Mouse (Mus musculus): Measurements from ENCODE around the gene Csf3. TPM values are rescaled to one million over a fixed set of nuclear protein-coding genes. Genes with fewer than 3 reads are reported as not detected.
A peak's percentile ranks its signal among the peaks of the same experiment; 100 is the strongest.
"Not testable (repeated sequence)": the region's sequence is repeated elsewhere in the genome, so short reads cannot be mapped to it uniquely, and the experiment has no call there.

Gene Csf3
- not detected in 2 replicates for total RNA-seq (2017)

DNA sequence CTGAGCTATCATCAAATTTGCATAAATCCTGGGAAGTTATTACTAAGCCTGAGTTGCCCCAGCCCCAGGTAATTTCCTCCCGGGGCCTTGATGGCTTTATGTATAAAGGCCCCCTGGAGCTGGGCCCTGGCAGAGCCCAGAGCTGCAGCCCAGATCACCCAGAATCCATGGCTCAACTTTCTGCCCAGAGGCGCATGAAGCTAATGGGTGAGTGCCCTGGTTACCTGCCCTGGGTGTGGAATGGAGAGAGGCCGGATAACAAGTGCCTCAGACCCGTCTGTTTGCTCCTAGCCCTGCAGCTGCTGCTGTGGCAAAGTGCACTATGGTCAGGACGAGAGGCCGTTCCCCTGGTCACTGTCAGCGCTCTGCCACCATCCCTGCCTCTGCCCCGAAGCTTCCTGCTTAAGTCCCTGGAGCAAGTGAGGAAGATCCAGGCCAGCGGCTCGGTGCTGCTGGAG lies at the start of gene Csf3:
Csf3 (plus strand) TSS at position 51 of the 458 bp plus-strand sequence.
- no peak for ATAC-seq (replicated peaks; ENCODE audit: low read depth, poor library complexity, severe bottlenecking)

DNA sequence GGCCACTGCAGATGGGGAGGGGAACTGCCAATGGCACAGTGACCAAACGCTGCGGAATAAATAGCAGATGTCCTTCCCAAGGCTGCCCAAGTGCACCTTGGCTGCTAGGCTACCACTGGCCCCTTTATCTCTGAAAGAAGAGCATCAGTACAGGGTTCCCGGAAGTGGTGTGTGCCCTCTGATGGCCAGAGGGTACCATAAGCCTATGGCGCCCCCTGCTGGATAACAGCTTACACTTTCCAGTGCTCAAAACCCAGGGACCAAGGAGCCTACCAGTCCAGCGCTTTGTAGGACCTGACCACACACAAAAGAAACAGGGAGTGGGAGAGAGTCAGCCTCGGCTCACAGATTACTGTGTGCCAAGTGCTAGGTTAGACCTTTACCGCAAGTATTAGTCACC lies 46.0 kb upstream of the Csf3 start:
- ATAC-seq (replicated peaks; ENCODE audit: low read depth, poor library complexity, severe bottlenecking) = peak; percentile 94

DNA sequence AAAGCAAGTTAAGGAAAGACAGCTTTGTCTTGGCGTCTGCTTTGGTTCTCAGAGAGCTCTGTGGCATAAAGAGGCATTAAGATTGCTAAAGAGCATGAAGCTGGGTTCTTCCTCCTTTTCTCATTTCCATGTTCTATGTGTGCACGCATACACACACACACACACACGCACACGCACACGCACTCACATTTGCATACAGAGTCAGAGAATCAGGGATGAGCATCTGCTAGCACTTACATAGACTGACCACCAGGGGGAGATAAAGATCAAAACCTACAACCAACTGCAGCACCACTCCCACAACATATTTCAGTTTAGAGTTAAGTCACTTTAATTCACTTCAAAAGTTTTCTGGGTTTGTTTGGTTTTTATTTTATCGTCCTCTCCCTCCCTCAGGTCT lies 40.5 kb upstream of the Csf3 start:
- peak; percentile 92 for ATAC-seq (replicated peaks; ENCODE audit: low read depth, poor library complexity, severe bottlenecking)

DNA sequence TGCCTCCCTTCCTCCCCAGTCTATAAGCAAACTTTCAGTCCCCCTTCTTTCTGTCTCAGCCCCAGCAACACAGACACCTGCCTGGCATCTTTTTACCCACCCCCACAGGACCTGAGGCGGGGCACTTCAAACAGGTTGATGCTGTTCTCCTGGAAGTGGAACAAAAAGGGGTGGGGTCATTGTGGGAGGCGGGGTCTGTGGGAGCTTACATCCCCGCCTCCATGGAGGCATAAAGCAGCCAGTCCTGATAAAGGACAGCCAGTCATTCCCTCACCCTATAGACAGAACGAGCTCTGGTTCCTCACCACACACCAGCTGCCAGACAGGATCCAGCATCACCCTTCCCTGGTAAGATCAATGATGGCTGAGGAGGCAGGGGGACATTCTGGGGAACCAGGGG lies 37.0 kb upstream of the Csf3 start, which contains the start of gene Gsdma:
Gsdma (plus strand) TSS at position 261 of the 400 bp plus-strand sequence.
- ATAC-seq (replicated peaks; ENCODE audit: low read depth, poor library complexity, severe bottlenecking) = no peak; the same call in 1 of the 2 replicates

DNA sequence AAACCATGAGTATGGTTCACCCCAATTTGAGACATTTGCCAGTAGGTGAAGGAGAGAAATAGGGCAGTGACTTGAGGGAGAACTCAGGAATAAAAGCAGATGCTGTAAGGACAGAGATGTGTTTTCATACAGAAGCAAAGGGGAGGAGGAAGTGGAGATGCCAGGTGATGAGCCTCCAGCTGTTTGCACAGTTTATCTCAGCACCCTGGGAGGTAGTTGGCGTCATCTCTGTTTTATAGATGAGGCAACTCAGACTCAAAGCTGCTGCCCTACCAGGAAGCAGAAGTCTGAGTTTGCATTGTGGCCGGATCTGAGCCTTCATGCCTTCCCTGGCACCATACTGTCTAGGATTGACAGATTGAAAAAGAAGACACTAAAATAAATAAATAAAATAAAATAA lies 32.1 kb upstream of the Csf3 start:
- no peak for ATAC-seq (replicated peaks; ENCODE audit: low read depth, poor library complexity, severe bottlenecking)

DNA sequence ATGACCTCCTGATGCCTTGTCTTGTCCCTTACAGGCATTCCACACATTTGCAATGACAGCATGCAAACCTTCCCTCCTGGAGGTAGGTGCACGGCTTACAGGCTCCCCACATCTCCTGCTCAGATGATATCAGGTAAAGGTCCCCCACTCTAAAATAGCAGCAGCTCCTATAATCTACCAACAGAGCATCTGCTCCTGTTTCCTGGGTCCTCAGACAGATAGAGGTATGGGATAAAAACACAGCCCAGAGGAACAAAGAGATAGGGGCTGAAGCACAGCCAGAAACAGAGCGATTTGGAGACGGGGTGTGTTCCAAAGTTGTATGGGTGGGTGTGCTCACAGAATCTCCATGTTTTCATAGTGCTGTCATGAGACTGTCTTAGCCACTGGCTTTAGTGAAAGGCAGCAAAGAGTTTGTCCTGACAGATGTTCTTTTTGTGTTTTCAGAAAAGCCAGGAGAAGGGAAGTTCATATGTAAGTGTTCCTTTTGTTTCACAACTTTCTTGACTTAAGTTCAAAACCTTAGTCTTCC lies 29.7 kb upstream of the Csf3 start:
- ATAC-seq (replicated peaks; ENCODE audit: low read depth, poor library complexity, severe bottlenecking) = no peak

DNA sequence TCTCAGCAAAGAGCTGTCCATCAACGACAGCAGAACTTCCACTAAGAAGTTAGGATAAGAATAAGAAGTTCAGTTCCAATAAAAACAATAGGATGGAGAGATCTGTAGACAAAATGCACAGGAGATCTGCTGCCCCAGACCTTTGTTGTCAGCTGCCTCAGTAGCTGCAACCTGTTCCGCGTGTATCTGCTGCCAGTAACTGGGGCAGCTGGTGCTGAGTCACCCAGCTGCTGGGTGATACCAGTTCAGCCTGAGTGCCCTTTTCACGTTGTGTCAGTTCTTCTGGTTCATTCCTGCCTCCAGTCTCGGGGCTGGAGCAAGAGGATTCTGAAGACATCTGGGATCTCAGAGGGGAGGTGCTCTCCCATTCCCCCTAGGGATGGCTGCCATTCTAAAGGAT lies 29.2 kb upstream of the Csf3 start:
- ATAC-seq (replicated peaks; ENCODE audit: low read depth, poor library complexity, severe bottlenecking) = no peak

DNA sequence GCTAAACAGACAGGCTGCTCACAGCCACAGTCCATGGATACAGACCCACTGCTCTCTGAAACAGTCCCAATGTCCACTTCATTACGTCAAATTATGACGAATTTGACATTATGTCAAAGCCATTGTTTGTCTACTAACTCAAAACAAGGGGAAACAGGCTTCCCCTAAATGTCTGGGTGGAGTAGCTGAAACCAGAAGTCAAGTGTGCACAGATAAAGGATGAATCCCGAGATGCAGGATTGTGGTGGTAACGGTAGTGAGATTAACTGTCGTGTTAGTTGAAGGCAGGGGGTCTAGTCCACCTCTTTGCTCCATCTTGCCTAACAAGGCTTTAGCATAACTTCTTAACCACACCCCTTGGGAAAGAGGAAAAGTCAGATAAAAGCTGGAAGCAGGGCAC lies 28.6 kb upstream of the Csf3 start:
- ATAC-seq (replicated peaks; ENCODE audit: low read depth, poor library complexity, severe bottlenecking) = no peak

DNA sequence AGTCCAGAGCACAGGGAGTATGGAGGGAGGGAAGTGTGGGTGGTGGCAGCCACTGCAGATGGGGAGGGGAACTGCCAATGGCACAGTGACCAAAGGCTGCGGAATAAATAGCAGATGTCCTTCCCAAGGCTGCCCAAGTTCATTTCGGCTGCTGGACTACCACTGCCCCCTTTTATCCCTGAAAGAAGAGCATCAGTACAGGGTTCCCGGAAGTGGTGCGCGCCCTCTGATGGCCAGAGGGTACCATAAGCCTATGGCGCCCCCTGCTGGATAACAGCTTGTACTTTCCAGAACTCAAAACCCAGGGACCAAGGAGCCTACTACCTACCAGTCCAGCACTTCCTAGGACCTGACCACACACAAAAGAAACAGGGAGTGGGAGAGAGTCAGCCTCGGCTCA lies 27.9 kb upstream of the Csf3 start:
- peak; percentile 92 for ATAC-seq (replicated peaks; ENCODE audit: low read depth, poor library complexity, severe bottlenecking)

DNA sequence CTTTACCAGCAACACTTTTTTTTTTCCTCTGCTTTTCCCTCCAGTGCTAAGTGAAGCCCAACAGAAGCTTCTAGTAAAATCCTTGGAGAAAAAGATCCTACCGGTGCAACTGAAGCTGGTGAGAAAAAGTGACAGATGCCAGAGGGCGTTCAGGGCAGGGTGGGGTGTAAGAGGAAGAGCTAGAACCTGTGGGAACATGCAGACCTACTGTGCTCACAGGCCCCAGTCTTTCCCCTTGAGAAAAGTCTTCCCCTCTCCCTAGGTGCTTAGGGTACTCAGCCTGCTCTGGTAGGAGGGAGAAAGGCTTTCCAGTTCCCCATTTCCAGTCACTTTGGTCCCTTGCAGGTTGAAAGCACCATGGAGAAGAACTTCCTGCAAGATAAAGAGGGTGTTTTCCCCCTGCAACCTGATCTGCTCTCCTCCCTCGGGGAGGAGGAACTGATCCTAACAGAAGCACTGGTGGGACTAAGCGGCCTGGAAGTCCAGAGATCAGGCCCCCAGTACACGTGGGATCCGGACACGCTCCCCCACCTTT lies 25.2 kb upstream of the Csf3 start:
- ATAC-seq (replicated peaks; ENCODE audit: low read depth, poor library complexity, severe bottlenecking) = no peak

DNA sequence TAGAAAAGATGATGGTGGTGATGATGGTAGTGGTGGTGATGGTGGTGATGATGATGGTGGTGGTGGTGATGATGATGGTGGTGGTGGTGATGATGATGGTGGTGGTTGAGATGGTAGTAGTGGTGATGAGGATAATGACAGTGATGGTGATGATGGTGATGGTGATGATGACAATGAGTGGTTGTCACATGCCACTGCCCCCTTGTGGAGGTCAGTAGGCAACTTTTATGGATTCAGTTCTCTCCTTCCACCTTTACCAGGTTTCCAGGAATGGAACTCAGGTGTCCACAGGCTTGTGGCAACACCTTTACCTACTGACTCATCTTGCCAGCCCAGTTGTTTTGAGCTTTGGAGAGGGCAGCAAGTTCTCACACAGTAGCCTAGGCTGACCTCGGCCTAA lies 21.0 kb upstream of the Csf3 start:
- ATAC-seq (replicated peaks; ENCODE audit: low read depth, poor library complexity, severe bottlenecking) = no peak

DNA sequence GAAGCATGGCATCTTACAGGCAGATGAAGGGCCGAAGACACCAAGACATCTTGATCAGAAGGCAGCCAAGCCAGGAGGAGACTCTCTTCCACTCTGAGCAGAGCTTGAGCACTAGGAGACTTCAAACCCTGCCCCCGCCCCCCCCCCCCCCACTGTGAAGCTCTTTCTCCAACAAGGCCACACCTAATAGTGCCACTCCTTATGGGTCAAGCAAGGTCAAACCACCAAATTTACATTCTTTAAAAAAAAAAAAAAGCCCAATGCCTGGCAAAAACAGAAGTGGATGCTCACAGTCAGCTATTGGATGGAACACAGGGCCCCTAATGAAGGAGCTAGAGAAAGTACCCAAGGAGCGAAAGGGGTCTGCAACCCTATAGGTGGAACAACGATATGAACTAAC lies 20.5 kb upstream of the Csf3 start:
- ATAC-seq (replicated peaks; ENCODE audit: low read depth, poor library complexity, severe bottlenecking) = not testable (repeated sequence)

DNA sequence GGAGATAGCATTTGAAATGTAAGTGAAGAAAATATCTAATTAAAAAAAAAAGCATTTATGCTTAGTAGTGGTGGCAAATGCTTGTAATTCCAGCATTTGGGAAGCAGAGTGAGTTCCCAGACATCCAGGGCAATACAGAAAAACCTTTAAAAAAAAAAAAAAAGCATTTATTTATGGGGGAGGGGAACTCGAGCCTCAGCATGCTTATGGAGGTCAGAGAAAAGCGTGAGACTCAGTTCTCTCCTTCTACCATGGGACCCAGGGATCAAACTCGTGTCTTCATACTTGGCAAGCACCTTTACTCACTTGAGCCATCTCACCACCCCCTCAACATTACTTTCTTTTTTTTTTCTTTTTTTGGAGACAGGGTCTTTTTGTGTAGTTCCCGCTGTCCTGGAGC lies 19.9 kb upstream of the Csf3 start:
- ATAC-seq (replicated peaks; ENCODE audit: low read depth, poor library complexity, severe bottlenecking) = no peak

DNA sequence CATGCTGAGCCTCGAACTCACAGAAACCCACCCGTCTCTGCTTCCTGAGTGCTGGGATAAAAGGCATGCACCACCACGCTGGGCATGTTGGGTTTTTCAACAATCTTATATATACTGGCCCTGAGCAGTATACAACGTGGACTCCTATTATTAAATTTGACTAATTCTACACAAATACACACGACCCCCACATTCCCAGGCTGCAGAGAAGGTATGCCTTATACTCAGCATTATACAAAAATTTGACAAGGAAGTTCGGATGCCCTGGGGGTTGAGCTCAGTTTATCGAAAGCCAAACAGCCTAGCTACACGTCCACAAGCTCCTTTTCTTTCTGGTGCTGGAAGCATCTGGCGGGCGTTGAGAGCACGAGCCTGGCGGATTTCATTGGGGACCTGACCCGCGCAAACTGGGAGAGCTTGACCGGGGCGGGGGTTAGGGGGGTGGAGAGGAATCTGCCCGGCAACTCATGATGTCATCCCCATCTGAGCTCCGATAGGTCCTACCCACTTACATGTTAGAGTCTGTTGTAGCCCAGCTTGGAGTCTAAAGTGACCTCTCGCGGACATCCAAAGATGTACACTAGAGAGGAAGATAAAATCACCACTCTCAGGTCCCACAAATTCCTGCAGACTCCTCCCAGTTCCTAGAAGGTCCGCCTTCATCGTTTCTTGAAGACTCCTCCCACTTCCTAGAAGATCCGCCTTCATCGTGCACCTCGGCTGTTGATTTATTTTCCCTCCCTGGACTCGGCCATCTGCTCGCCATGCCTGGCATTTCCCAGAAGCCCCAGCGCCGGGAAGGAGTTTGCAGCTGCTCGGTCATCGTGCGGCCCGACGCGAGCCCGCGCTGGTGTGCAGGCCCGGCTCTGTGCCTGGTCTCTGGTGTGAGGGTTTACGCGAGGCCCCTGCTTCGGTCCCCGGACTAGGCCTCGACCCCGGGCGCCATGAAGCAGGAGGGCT lies 19.0 kb upstream of the Csf3 start, which contains the start of gene Psmd3:
Psmd3 (plus strand) TSS at position 769 of the 960 bp plus-strand sequence.
- peak; percentile 94 for ATAC-seq (replicated peaks; ENCODE audit: low read depth, poor library complexity, severe bottlenecking)

DNA sequence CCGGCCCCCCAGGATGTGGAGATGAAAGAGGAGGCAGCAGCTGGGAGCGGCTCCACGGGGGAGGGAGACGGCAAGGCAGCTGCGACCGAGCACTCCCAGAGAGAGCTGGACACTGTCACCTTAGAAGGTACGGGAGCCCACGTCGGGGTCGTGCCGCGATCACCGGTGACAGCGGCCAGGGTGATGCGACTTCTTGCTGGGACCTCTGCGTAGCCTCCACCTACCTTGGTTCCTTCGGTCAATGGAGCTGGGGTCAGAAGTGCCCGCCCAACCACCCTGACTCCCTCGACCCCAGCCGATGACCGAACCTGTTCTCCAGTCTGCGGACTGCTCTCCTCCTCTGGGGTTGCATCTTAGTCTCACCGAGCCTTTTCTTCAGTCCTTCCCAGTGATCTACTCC lies 18.3 kb upstream of the Csf3 start:
- ATAC-seq (replicated peaks; ENCODE audit: low read depth, poor library complexity, severe bottlenecking) = no peak

DNA sequence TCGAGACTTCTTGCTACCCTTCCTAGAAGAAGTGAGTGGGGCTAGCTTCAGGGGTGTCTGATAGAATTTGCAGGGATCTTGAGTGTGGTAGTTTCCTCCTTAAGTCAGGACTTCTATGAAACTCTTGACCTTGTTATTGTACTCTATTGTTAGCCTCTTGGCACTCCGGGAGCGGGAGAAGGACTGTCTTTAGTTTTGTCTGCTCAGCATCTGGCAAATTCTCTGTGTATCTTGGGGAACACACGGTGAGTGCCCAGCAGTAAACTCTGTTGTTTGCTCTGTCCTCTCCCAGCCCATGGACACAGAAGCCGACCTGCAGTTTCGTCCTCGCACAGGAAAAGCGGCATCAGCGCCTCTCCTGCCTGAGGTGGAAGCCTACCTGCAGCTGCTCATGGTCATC lies 15.4 kb upstream of the Csf3 start:
- ATAC-seq (replicated peaks; ENCODE audit: low read depth, poor library complexity, severe bottlenecking) = no peak

DNA sequence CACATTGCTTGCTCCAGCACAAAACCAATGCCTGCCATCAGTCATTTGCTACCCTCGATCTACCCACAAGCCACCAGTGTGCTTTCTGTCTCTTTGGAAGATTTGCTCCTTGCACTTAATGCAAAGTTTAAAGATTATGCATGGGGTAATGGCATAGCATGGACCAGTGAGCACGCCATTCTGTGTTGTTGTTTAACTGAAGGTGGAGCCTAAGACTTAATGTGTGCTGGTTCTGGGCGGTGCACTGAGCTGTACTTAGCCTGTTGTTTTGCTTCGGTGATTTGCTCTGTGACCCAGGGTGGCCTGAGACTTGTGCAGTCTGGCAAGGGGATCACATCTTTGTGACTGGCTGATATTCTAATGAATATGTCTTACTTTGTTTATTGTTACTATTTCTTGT lies 14.1 kb upstream of the Csf3 start:
- ATAC-seq (replicated peaks; ENCODE audit: low read depth, poor library complexity, severe bottlenecking) = no peak

DNA sequence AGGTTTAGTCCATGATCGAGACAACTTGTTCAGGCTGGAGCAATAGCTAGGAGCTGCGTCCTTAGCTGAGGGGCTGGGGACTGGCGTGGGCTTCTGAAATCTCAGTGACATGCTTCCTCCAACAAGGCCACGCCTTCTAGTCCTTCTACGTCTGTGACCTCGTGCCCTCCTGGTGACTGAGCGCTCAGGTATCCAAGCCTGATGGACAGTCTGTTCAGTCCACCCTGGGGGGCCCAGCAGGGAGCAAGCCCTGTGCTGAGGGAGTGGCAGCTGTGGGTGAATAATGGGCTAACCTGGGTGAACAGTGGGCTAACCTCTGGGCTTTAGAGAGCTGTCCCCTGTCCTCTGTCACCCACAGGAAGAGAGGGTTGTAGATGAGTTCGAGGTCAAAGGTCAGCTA lies 13.1 kb upstream of the Csf3 start:
- no peak for ATAC-seq (replicated peaks; ENCODE audit: low read depth, poor library complexity, severe bottlenecking)

DNA sequence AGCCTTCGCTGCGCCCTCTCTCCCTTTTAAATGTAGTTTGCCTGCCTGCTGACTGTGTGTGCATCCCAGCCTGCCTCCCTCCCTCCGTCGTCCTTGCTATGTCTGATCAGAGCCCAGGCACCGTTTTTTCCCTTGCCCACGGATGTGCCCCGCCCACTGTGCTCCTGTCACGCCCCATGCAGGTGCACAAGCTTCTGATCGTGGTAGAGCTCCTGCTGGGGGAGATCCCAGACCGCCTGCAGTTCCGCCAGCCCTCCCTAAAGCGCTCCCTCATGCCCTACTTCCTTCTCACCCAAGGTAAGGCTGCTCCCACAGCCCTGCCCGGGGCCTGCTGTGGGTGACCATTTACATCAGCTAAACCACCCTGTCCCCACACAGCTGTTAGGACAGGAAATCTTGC lies 7.9 kb upstream of the Csf3 start:
- ATAC-seq (replicated peaks; ENCODE audit: low read depth, poor library complexity, severe bottlenecking) = no peak

DNA sequence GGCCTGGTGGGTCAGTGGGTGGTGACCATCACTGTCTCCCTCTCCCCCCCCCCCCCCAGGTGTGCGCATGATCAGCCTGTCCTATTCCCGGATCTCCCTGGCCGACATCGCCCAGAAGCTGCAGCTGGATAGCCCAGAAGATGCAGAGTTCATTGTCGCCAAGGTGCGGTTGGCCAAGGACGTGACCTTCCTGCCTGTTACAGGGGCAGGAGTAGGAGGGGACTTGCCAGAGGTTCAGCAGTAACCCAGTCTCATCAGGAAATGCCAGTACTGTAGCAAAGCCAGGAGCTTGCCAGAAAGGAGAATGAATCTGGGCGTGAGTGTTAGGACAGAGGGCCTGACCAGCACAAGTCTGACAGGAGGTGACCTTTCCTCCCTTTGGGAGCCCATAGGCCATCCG lies 7.3 kb upstream of the Csf3 start:
- ATAC-seq (replicated peaks; ENCODE audit: low read depth, poor library complexity, severe bottlenecking) = no peak

DNA sequence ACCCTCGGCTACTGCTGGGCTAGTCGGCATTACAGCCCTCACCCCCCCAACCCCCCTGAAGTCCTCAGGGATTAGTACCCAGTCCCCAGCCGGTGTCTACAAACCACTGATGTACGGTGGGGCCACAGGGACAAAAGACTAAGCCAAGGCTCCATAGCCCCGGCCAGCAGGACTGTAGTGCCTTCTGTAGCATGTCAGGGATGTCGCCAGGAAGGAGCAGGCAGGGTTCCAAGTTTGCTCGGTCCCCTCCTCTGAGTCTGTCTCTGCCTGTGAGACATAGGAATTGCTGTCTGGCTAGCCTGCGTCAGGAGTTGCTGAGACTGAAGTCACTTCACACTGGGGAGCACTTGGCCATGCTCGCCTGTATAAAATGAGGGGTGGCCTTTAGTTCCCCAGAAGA lies 6.8 kb upstream of the Csf3 start:
- ATAC-seq (replicated peaks; ENCODE audit: low read depth, poor library complexity, severe bottlenecking) = no peak

Measured in common myeloid progenitor, adult 5-6 weeks (primary cell).